Mouse (Mus musculus): ENCODE measurements around the gene Plp1.

GRCm38 (mm10) chrX:136778046-136778445 lies 44.4 kb upstream of the Plp1 start:
- TF ChIP-seq POLR2A (IDR thresholded peaks at IDR 0.05; ENCODE audit: borderline replicate concordance, control insufficient read depth, low read depth, low read length) (no peak), CTCF (IDR thresholded peaks at IDR 0.05; ENCODE audit: control insufficient read depth, insufficient read depth, low read length) (no peak)
